In the genomic region with DNA sequence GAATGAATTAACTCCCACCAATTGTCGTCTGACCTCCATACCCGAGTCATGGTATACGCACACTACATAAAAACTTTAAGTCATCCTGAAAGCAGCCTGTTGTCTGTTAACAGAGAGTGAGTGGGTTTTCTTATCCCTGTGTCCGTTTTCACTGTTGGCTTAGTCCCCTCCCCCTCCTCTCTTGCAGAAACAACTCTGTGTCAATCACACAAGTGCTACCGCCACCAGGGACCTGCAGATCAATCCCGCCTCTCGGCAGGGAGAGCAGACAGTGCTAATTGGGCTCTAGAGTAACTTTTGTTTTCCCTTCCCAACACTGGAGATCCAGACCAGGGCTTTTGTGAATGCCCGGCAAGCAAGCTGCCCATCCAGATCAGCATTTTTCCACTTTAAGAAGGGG, we compare ENCODE assay signal across 9 mouse cellular contexts. TPM values are rescaled to one million over a fixed set of nuclear protein-coding genes. Genes with fewer than 3 reads are reported as not detected.
DNase-seq lines count a peak whose midpoint lies in the region; ATAC-seq and TF ChIP-seq lines count a peak whose summit lies in the region.
"Had no signal": no experiment of that assay in that cellular context is flagged by ENCODE, and none has a peak within 500 bp of the region (broad histone marks: within the 10 kb centered on the region; RNA-seq: fewer than 3 reads in every experiment).

No protein-coding gene starts in this region.

- peaks cover 99% of the 10 kb centered on the region for H3K4me1 ChIP-seq in E14TG2a.4 (replicated peaks; ENCODE audit: low read depth, low read length)
- peaks cover 89% of the 10 kb centered on the region for H3K4me1 ChIP-seq in G1E (ENCODE audit: insufficient read depth, low read depth, low read length)
- peaks cover 19% of the 10 kb centered on the region for H3K4me1 ChIP-seq in forebrain, embryonic 16.5 days (replicated peaks; ENCODE audit: control insufficient read depth, insufficient read depth, low read length)
- peaks cover 71% of the 10 kb centered on the region for H3K4me1 ChIP-seq in liver, embryonic 13.5 days (replicated peaks)
- peaks cover 9% of the 10 kb centered on the region for H3K4me1 ChIP-seq in cerebellum, adult 2 months (ENCODE audit: control insufficient read depth, insufficient read depth, low read length)

- no peak overlapping the region for H3K9ac ChIP-seq in forebrain, embryonic 16.5 days (replicated peaks; ENCODE audit: low read depth, low read length)
- H3K9ac ChIP-seq in liver, embryonic 13.5 days = no peak overlapping the region

- peak; percentile 33 for DNase-seq in G1E (ENCODE audit: low spot score)
- DNase-seq in liver, embryonic 13.5 days = no peak
- DNase-seq in cerebellum, adult 2 months = no peak
- DNase-seq in left cerebral cortex, adult 8-10 months (ENCODE audit: low spot score in 2 of 2) = no peak
- no peak for DNase-seq in cerebellum, adult 11 months

- peak overlapping the region; percentile 60 for H3K4me3 ChIP-seq in E14TG2a.4 (replicated peaks; ENCODE audit: low read length)
- H3K4me3 ChIP-seq in G1E (ENCODE audit: low read depth, low read length) = no peak overlapping the region; the same call in 1 of the 2 replicates
- H3K4me3 ChIP-seq in forebrain, embryonic 16.5 days (replicated peaks; ENCODE audit: low read length) = no peak overlapping the region
- no peak overlapping the region for H3K4me3 ChIP-seq in liver, embryonic 13.5 days (replicated peaks)
- H3K4me3 ChIP-seq in cerebellum, adult 2 months (replicated peaks; ENCODE audit: insufficient read depth, low read depth, low read length) = no peak overlapping the region

- 3% methylated on average over 8 of the region's 8 CpGs for WGBS in forebrain, embryonic 16.5 days
- 25% methylated on average over 8 of the region's 8 CpGs for WGBS in liver, embryonic 13.5 days (ENCODE audit: insufficient replicate concordance)
- 46% methylated on average over 8 of the region's 8 CpGs for WGBS in cerebellum, adult 2 months

- ATAC-seq in G1E (ENCODE audit: extremely low read depth, insufficient number of reproducible peaks, low FRiP score, poor library complexity, severe bottlenecking) = no peak
- ATAC-seq in forebrain, embryonic 16.5 days = peak; percentile 41; the same call in 1 of the 2 replicates
- peak; percentile 18; the same call in 1 of the 2 replicates for ATAC-seq in liver, embryonic 13.5 days (ENCODE audit: low read depth)
- ATAC-seq in erythroid progenitor cell, adult 5-6 weeks (replicated peaks; ENCODE audit: low FRiP score, poor library complexity, severe bottlenecking) = no peak

- TF ChIP-seq POLR2A in cerebellum, adult 2 months (IDR thresholded peaks at IDR 0.05; ENCODE audit: borderline replicate concordance, insufficient read depth, low read length) = no peak

- no peak for TF ChIP-seq CTCF in E14TG2a.4 (conservative IDR thresholded peaks at IDR 0.05; ENCODE audit: low read length)
- no peak for TF ChIP-seq CTCF in G1E (IDR thresholded peaks at IDR 0.05; ENCODE audit: low read depth, low read length)
- no peak for TF ChIP-seq CTCF in cerebellum, adult 2 months (IDR thresholded peaks at IDR 0.05; ENCODE audit: borderline replicate concordance, insufficient read depth, low read depth, low read length)

- H3K9me3 ChIP-seq in E14TG2a.4 (ENCODE audit: low read length) (no peaks in the 10 kb centered on the region), G1E (replicated peaks) (no peaks in the 10 kb centered on the region)
- no peaks in the 10 kb centered on the region for H3K9me3 ChIP-seq in forebrain, embryonic 16.5 days (ENCODE audit: control insufficient read depth, low read length)
- H3K9me3 ChIP-seq in liver, embryonic 13.5 days (replicated peaks) = no peaks in the 10 kb centered on the region

- H3K27ac ChIP-seq in forebrain, embryonic 16.5 days (ENCODE audit: low read length) = no peak overlapping the region
- peak overlapping the region; percentile 12; the same call in 1 of the 2 replicates for H3K27ac ChIP-seq in liver, embryonic 13.5 days
- H3K27ac ChIP-seq in cerebellum, adult 2 months (ENCODE audit: insufficient read depth, low read length) = no peak overlapping the region

- H3K36me3 ChIP-seq in E14TG2a.4 (ENCODE audit: insufficient read depth, low read length) (peaks cover 77% of the 10 kb centered on the region), G1E (replicated peaks) (peaks cover 74% of the 10 kb centered on the region)
- no peaks in the 10 kb centered on the region for H3K36me3 ChIP-seq in forebrain, embryonic 16.5 days (ENCODE audit: control insufficient read depth, insufficient read depth)
- H3K36me3 ChIP-seq in liver, embryonic 13.5 days = 0 out of 2 replicates have a peak, but pooled peaks cover 2% of the 10 kb centered on the region

- no peak overlapping the region for H3K4me2 ChIP-seq in forebrain, embryonic 16.5 days (ENCODE audit: low read length)
- H3K4me2 ChIP-seq in liver, embryonic 13.5 days = 0 out of 2 replicates have a peak overlapping the region, but pooled peaks have one; percentile 6

- no peaks in the 10 kb centered on the region for H3K27me3 ChIP-seq in E14TG2a.4 (ENCODE audit: insufficient read depth, low read length)
- no peaks in the 10 kb centered on the region for H3K27me3 ChIP-seq in G1E (ENCODE audit: insufficient read depth, low read length)
- no peaks in the 10 kb centered on the region for H3K27me3 ChIP-seq in forebrain, embryonic 16.5 days (replicated peaks; ENCODE audit: control insufficient read depth, insufficient read depth, low read length)
- H3K27me3 ChIP-seq in liver, embryonic 13.5 days = no peaks in the 10 kb centered on the region
- H3K27me3 ChIP-seq in cerebellum, adult 2 months (ENCODE audit: control insufficient read depth, insufficient read depth, low read length) = no peaks in the 10 kb centered on the region

RNA-seq across cellular contexts. Expression of a gene that starts 24.6 kb away (rescaled TPM):
- total RNA-seq in G1E (2014; fragmentation: Nextera tagmentation) (13.0 and 13.1 TPM in 2 replicates), G1E (2017) (12.4 and 13.3 TPM in 2 replicates)
- polyA plus RNA-seq in G1E (2012) = 37.6 and 47.7 TPM in 2 replicates
- polyA plus RNA-seq in forebrain, embryonic 16.5 days (2015; fragmentation: Nextera tagmentation; extraction: Ambion mirVana) = 12.5 and 12.9 TPM in 2 replicates
- polyA plus RNA-seq in liver, embryonic 13.5 days (2015; fragmentation: Nextera tagmentation; extraction: Ambion mirVana) = 2.2 and 2.3 TPM in 2 replicates
- 7.2 and 7.5 TPM in 2 replicates for total RNA-seq in erythroid progenitor cell, adult 5-6 weeks (2015; ENCODE audit: low replicate concordance)
- 3.0 and 5.4 TPM in 2 replicates for total RNA-seq in erythroid progenitor cell, adult 5-6 weeks (2017; ENCODE audit: low replicate concordance)
- polyA plus RNA-seq in cerebellum, adult 2 months (2012; rRNA removed) = 31.2 and 34.0 TPM in 2 replicates
- total RNA-seq in left cerebral cortex, adult 8-10 months (2022) = 10 to 100 TPM; 38.6 to 45.6 (median 41.8) TPM

RNA-seq across cellular contexts. Expression of a gene that starts 50.0 kb away (rescaled TPM):
- total RNA-seq in G1E (2014; fragmentation: Nextera tagmentation) = 5.0 and 5.6 TPM in 2 replicates
- 1.9 and 2.1 TPM in 2 replicates for total RNA-seq in G1E (2017)
- 1.1 and 1.2 TPM in 2 replicates for polyA plus RNA-seq in G1E (2012)
- 3.0 and 3.7 TPM in 2 replicates for polyA plus RNA-seq in forebrain, embryonic 16.5 days (2015; fragmentation: Nextera tagmentation; extraction: Ambion mirVana)
- 3.6 and 4.8 TPM in 2 replicates for polyA plus RNA-seq in liver, embryonic 13.5 days (2015; fragmentation: Nextera tagmentation; extraction: Ambion mirVana)
- total RNA-seq in erythroid progenitor cell, adult 5-6 weeks (2015; ENCODE audit: low replicate concordance) = 0.72 TPM in 1 of 2 replicates, not detected in the other
- total RNA-seq in erythroid progenitor cell, adult 5-6 weeks (2017; ENCODE audit: low replicate concordance) = not detected in 2 replicates
- polyA plus RNA-seq in cerebellum, adult 2 months (2012; rRNA removed) = 1.2 and 1.5 TPM in 2 replicates
- 1 to 10 TPM in 1 of 4 experiments, under 1 TPM in 3; 0.41 to 1.0 (median 0.90) TPM for total RNA-seq in left cerebral cortex, adult 8-10 months (2022)

RNA-seq across cellular contexts. Expression of a gene that starts 53.2 kb away (rescaled TPM):
- total RNA-seq in G1E (2014; fragmentation: Nextera tagmentation) (not detected in 2 replicates), G1E (2017) (0.11 TPM in 1 of 2 replicates, not detected in the other)
- polyA plus RNA-seq in G1E (2012) = not detected in 2 replicates
- polyA plus RNA-seq in forebrain, embryonic 16.5 days (2015; fragmentation: Nextera tagmentation; extraction: Ambion mirVana) = 0.16 TPM in 2 replicates
- polyA plus RNA-seq in liver, embryonic 13.5 days (2015; fragmentation: Nextera tagmentation; extraction: Ambion mirVana) = not detected in 2 replicates
- total RNA-seq in erythroid progenitor cell, adult 5-6 weeks (2015; ENCODE audit: low replicate concordance) = not detected in 2 replicates
- not detected in 2 replicates for total RNA-seq in erythroid progenitor cell, adult 5-6 weeks (2017; ENCODE audit: low replicate concordance)
- polyA plus RNA-seq in cerebellum, adult 2 months (2012; rRNA removed) = 0.08 and 0.26 TPM in 2 replicates
- total RNA-seq in left cerebral cortex, adult 8-10 months (2022) = under 1 TPM in 1 of 4 experiments, not detected in 3; 0.30 TPM
- total RNA-seq: granulocyte monocyte progenitor cell, adult 5-6 weeks had no signal

Comparison
In these comparisons a context has a peak if more than half of its experiments do, and no peak if none do; other contexts are left out.
1. ATAC-seq: peak in forebrain, embryonic 16.5 days (single experiment) and liver, embryonic 13.5 days (single experiment); none in G1E (single experiment) and erythroid progenitor cell, adult 5-6 weeks (single experiment).